Mouse (Mus musculus): ENCODE measurements at regions not wholly inside any gene's neighbourhood (a gene's known extent, or its start where the extent isn't known, plus 50 kb on each side); places are given as distances from the start of the nearest gene placed in this dataset.

DNA sequence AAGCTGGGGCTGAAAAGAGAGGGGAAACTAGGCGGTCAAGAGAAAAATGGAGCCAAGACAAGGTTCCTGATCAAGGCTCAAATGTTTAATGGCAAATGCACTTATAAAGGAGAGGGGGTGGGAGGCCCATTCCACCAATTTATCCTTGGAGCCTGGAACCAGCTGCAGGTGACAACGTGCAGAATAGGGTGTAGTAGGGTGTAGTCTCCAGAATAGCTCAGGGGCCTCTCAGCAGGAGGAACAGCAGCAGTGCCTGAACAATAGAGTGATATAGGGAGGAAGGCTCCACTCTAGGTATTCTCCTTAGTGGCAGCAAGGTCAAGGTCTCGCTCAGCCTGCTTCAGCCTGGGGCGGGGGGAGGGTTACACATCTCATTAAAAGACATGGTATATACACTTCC, 451.7 kb downstream of the Ube2dnl2 start:
- H3K4me2 ChIP-seq (ENCODE audit: low read depth, low read length, poor library complexity, severe bottlenecking), result no peak overlapping the region
- no peaks in the 10 kb centered on the region for H3K9me3 ChIP-seq (ENCODE audit: low read length)
- H3K27me3 ChIP-seq (ENCODE audit: insufficient read depth, low read length), result no peaks in the 10 kb centered on the region
- DNase-seq (ENCODE audit: low spot score), result no peak
- H3K36me3 ChIP-seq (ENCODE audit: insufficient read depth, low read length), result no peaks in the 10 kb centered on the region
- TF ChIP-seq CTCF (IDR thresholded peaks at IDR 0.05), result no peak
- no peak overlapping the region for H3K27ac ChIP-seq (ENCODE audit: low read depth, low read length)
- no peaks in the 10 kb centered on the region for H3K4me1 ChIP-seq (ENCODE audit: insufficient read depth, low read length)
- 72% methylated on average over 4 of the region's 4 CpGs for WGBS
- no peak for ATAC-seq (ENCODE audit: low FRiP score)
- no peak overlapping the region for H3K4me3 ChIP-seq (ENCODE audit: low read depth, low read length)
- H3K9ac ChIP-seq (replicated peaks; ENCODE audit: low read length, poor library complexity, severe bottlenecking), result no peak overlapping the region

DNA sequence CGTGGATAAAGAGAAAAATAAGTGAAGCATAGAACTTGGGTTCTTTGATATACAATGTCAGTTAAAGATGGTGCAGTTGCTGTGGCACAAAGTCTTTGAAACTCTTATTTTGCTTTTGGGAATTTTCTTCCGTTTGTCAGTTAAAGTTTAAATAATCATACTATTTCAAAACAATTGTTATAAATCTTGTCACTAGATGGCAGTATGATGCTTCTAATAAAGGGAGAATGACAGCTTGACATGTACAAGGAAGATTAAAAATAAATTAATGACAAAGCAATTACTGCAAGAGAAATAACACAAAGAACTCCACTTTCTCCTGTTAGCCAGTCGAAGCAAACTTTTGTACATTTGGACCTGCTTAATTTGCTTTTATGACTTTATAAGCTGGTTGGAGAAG, 489.0 kb downstream of the Ube2dnl2 start:
- no peak overlapping the region for H3K27ac ChIP-seq (ENCODE audit: low read depth, low read length)
- peak; percentile 33 for DNase-seq (ENCODE audit: low spot score)
- no peak overlapping the region for H3K4me2 ChIP-seq (ENCODE audit: low read depth, low read length, poor library complexity, severe bottlenecking)
- no peaks in the 10 kb centered on the region for H3K9me3 ChIP-seq (ENCODE audit: low read length)
- ATAC-seq (ENCODE audit: low FRiP score), result no peak
- no peak overlapping the region for H3K9ac ChIP-seq (replicated peaks; ENCODE audit: low read length, poor library complexity, severe bottlenecking)
- WGBS, result 33% methylated on average over 3 of the region's 3 CpGs
- no peaks in the 10 kb centered on the region for H3K4me1 ChIP-seq (ENCODE audit: insufficient read depth, low read length)
- H3K4me3 ChIP-seq (ENCODE audit: low read depth, low read length), result no peak overlapping the region
- H3K27me3 ChIP-seq (ENCODE audit: insufficient read depth, low read length), result no peaks in the 10 kb centered on the region
- TF ChIP-seq CTCF (IDR thresholded peaks at IDR 0.05), result peak; percentile 58
- H3K36me3 ChIP-seq (ENCODE audit: insufficient read depth, low read length), result no peaks in the 10 kb centered on the region
